Mouse (Mus musculus): ENCODE results near the gene Ppp1r26.

Gene Ppp1r26

DNA sequence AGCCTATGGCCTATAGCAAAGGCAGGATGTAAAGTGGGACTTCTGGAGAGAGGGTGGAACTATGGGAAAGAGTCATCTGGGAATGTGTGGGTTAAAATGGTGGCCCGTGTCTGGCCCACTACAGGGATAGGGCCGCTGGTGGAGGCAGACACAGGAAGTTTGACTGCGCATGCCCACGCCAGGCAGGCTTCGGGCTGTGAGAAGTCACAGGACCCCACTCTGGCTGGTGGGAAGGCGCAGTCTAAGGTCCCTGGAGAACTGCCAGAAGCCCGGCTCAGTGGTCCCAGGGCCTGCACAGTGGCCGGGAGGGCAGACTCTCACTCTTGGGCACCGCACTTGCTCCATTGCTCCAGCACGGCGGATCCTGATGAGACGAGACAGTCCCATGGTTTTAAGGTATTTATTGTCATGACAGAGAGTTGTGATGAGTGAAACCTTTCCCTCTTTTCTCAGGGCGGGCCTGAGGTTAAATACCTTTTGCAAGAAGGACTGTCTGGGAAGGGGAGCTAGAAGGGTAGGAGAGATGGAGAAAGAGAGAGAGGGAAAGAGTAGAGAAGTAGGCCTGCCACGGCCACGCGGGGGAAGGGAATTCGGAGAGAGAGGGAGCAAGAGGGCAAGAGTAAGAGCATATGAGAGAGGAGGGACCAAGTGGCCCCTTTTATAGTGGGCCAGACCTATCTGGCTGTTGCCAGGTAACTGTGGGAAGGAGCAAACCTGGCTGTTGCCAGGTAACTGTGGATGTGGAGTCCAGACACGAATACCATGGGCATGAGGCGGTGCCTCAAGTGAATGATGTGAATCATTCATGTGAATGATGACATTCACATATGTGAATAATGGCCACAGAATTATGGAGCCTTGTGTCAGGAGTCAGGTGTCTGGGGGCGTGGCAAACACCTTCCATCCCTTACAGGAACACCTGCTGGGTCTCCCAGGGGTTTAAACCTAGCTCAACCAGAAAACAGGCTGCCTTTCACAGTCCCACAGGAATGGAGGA, 32.9 kb downstream of the Ppp1r26 start:
- in situ Hi-C loops (cut with MboI; ENCODE audit: low pct_unique_long_range_greater_than_20kb in 1 of 2, low sequenced_read_pairs in 2 of 2, unreplicated experiment in 1 of 2) = no loop called here

GRCm38 (mm10) chr2:28483861-28484260, 37.3 kb downstream of the Ppp1r26 start:
- in situ Hi-C loops (cut with MboI; ENCODE audit: low pct_unique_long_range_greater_than_20kb in 1 of 2, low sequenced_read_pairs in 2 of 2, unreplicated experiment in 1 of 2) = no loop called here

GRCm38 (mm10) chr2:28494521-28494920, 47.9 kb downstream of the Ppp1r26 start:
- in situ Hi-C loops (cut with MboI; ENCODE audit: low pct_unique_long_range_greater_than_20kb in 1 of 2, low sequenced_read_pairs in 2 of 2, unreplicated experiment in 1 of 2) = no loop called here

- in situ Hi-C loops (cut with MboI; ENCODE audit: low pct_unique_long_range_greater_than_20kb in 1 of 2, low sequenced_read_pairs in 2 of 2, unreplicated experiment in 1 of 2) = no loop called here
Observed at GRCm38 (mm10) chr2:28495207-28495756, 48.7 kb downstream of the Ppp1r26 start.

- in situ Hi-C loops (cut with MboI; ENCODE audit: low pct_unique_long_range_greater_than_20kb in 1 of 2, low sequenced_read_pairs in 2 of 2, unreplicated experiment in 1 of 2) = no loop called here
Observed at GRCm38 (mm10) chr2:28495801-28496595, 49.4 kb downstream of the Ppp1r26 start.

- in situ Hi-C loops (cut with MboI; ENCODE audit: low pct_unique_long_range_greater_than_20kb in 1 of 2, low sequenced_read_pairs in 2 of 2, unreplicated experiment in 1 of 2) = no loop called here
Observed at GRCm38 (mm10) chr2:28496671-28497070, 50.1 kb downstream of the Ppp1r26 start, which contains the start of gene Gbgt1. Gbgt1 (plus strand) TSS chr2:28496891.

DNA sequence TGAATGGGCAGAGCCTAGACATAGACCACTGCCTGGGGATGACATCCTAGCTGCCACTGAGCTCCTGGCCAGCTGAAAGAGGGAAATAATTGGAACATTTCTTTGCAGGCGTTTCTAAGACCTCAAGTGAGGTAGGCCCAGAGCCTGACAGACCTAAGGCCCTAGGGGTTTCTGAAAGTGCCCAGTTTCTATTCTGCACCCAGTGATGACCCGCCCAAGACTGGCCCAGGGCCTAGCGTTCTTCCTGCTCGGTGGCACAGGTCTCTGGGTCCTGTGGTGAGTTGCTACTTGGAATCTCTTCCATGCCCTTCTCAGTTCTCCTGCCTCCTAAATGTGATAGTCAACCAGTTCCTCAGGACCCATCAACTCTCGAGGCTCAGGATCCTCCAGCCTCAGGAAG, 51.0 kb downstream of the Ppp1r26 start:
- in situ Hi-C loops (cut with MboI; ENCODE audit: low pct_unique_long_range_greater_than_20kb in 1 of 2, low sequenced_read_pairs in 2 of 2, unreplicated experiment in 1 of 2) = no loop called here

DNA sequence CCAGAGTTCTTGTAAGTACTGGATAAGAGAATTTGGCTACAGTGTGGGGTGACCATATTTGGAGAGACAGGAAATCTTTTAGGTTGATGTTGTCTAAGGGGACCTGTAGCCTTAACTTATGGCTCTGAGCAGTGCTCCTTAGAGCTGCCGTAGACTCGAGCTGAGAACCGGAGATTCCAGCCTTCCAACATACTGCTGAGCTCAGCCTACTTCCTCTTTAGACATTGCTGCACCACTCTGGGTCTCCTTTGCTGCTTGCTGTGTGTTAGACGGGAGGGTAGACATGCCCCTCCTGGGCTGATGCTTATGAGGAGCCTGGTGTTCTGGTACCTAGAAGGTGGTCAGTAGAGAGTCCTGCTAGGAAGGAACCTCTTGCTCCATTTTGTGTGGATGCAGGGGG, 51.8 kb downstream of the Ppp1r26 start:
- in situ Hi-C loops (cut with MboI; ENCODE audit: low pct_unique_long_range_greater_than_20kb in 1 of 2, low sequenced_read_pairs in 2 of 2, unreplicated experiment in 1 of 2) = no loop called here

- in situ Hi-C loops (cut with MboI; ENCODE audit: low pct_unique_long_range_greater_than_20kb in 1 of 2, low sequenced_read_pairs in 2 of 2, unreplicated experiment in 1 of 2) = no loop called here
Observed at GRCm38 (mm10) chr2:28502987-28503386, 56.4 kb downstream of the Ppp1r26 start.

DNA sequence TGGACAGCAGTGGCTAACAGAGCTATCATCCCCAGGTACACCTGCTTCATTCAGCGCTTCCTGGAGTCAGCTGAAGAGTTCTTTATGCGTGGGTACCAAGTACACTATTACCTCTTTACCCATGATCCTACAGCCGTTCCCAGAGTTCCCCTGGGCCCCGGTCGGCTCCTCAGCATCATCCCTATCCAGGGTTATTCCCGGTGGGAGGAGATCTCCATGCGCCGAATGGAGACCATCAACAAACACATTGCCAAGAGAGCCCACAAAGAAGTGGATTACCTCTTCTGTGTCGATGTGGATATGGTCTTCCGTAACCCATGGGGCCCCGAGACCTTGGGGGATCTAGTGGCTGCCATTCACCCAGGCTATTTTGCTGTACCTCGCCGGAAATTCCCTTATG, 58.1 kb downstream of the Ppp1r26 start:
- in situ Hi-C loops (cut with MboI; ENCODE audit: low pct_unique_long_range_greater_than_20kb in 1 of 2, low sequenced_read_pairs in 2 of 2, unreplicated experiment in 1 of 2) = no loop called here
